Mouse (Mus musculus) hindbrain, embryonic 10.5 days (tissue): ENCODE measurements around the gene Ppp4r1. TPM values are rescaled to one million over a fixed set of nuclear protein-coding genes. Genes with fewer than 3 reads are reported as not detected.

Experiments used
- DNase-seq: peaks from one replicate; pipeline ENCODE4 v3.0.0-alpha.2; 2017; ENCODE audit warnings: low spot score
- H3K27ac ChIP-seq: fragments of 300-500 bp; sonication (generic); 2 replicates; pipeline ENCODE4 v1.5.1; 2016; ENCODE audit warnings: mild to moderate bottlenecking, moderate library complexity
- H3K27me3 ChIP-seq: fragments of 300-500 bp; sonication (generic); 2 replicates; pipeline ENCODE4 v1.6.1; 2016; ENCODE audit warnings: mild to moderate bottlenecking; ENCODE audit not compliant: poor library complexity, insufficient read depth, severe bottlenecking
- H3K36me3 ChIP-seq: fragments of 300-500 bp; sonication (generic); 2 replicates; pipeline ENCODE4 v1.6.1; 2016; ENCODE audit warnings: mild to moderate bottlenecking, moderate library complexity
- H3K4me1 ChIP-seq: fragments of 300-500 bp; sonication (generic); replicated peaks from 2 replicates; pipeline ENCODE4 v1.6.1; 2016; ENCODE audit warnings: mild to moderate bottlenecking
- H3K4me3 ChIP-seq: fragments of 300-500 bp; sonication (generic); 2 replicates; pipeline ENCODE4 v1.5.1; 2016; ENCODE audit warnings: mild to moderate bottlenecking, moderate library complexity
- H3K9me3 ChIP-seq: fragments of 300-500 bp; sonication (generic); 2 replicates; pipeline ENCODE4 v1.6.1; 2016; ENCODE audit warnings: mild to moderate bottlenecking, moderate library complexity
- WGBS: fragments of 180-500 bp; shearing (Covaris S2); methylation state at CpG from one replicate; pipeline ENCODE4 v1.1.7; 2016; 5-methylcytosine and 5-hydroxymethylcytosine counted together
- polyA plus RNA-seq: library from polyadenylated mRNA; unstranded; fragments of >200 nt; fragmentation: Nextera tagmentation; extraction: Ambion mirVana; gene quantifications from 2 replicates; pipeline ENCODE4 v1.2.1, GENCODE M21; 2016

Gene Ppp4r1
- 51.0 and 59.6 TPM in 2 replicates for polyA plus RNA-seq

DNA sequence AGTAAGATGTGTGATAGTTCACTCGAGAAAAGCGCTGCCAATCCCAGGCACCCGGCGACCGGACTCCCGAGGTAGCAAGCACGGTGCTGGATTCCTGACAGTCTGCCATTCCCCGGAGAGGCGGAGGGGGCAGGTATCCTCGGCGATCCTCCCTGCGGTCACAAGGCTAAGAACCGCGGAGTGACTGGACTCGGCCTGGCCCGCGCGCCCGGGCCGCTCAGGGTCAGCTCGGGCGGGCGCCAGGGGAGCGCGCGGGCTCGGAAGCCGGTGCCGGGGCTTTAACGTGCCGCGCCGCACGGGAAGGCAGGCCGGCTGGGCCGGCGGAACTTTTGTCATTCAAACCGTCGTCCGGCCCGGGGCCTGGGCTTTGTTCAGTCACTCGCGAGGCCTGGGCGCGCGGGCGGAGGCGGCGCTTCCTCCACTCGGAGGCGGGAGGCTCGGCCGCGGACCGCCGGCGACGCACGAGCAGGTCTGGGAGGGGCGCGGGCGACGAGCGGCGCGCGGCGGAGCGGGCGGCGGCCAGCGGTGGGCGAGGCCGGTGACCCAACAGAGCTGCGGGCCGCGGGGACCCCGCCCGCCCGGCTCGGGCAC lies at the start of gene Ppp4r1:
TSS of gene Ppp4r1 (plus strand) at position 23 of the 591 bp plus-strand sequence.
- WGBS: under 1% methylated on average over 81 of the region's 81 CpGs

DNA sequence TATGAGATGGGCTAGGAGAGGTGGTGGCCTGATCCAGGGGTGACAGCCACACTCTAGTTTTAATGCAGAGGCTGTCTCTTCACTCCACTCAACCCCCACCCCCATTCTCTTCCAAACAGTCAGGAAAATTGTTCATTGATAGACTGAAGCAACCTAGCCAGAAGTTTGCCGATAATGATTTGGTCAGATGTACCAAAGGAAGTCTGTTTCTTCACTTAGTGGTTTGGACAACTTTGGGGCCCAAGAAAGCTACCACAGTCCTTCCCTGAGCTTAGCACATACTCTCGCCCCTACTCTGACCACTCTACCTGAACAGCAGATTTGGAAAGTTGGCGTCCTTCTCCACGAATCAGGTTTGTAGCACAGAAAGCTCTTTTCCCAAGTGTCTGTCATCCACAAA lies 49.7 kb upstream of the Ppp4r1 start:
- 93% methylated on average over 4 of the region's 4 CpGs for WGBS
- H3K27me3 ChIP-seq: no peaks in the 10 kb centered on the region
- DNase-seq: no peak

More for the DNA sequence above, at the start of gene Ppp4r1:
- Histone ChIP-seq H3K36me3 (peaks cover 30% of the 10 kb centered on the region), H3K27ac (peak within 1 kb of the TSS; percentile 99), H3K9me3 (peaks cover 9% of the 10 kb centered on the region; the same call in 1 of the 2 replicates), H3K4me1 (peaks cover 25% of the 10 kb centered on the region), H3K4me3 (peak within 1 kb of the TSS; percentile 93), H3K27me3 (no peaks in the 10 kb centered on the region)
- DNase-seq: peak; percentile 84

GRCm38 (mm10) chr17:65735088-65735487 lies 47.3 kb upstream of the Ppp4r1 start:
- no peak overlapping the region for H3K4me3 ChIP-seq
- no peaks in the 10 kb centered on the region for H3K4me1 ChIP-seq
- no peaks in the 10 kb centered on the region for H3K9me3 ChIP-seq
- H3K27me3 ChIP-seq: no peaks in the 10 kb centered on the region
- 94% methylated on average over 2 of the region's 2 CpGs for WGBS
- no peaks in the 10 kb centered on the region for H3K36me3 ChIP-seq
- H3K27ac ChIP-seq: no peak overlapping the region
- DNase-seq: no peak

More for the DNA sequence above, 49.7 kb upstream of the Ppp4r1 start:
- Histone ChIP-seq H3K36me3 (no peaks in the 10 kb centered on the region), H3K4me1 (0 out of 2 replicates have a peak, but pooled peaks cover 5% of the 10 kb centered on the region), H3K27ac (no peak overlapping the region), H3K9me3 (no peaks in the 10 kb centered on the region), H3K4me3 (no peak overlapping the region)

DNA sequence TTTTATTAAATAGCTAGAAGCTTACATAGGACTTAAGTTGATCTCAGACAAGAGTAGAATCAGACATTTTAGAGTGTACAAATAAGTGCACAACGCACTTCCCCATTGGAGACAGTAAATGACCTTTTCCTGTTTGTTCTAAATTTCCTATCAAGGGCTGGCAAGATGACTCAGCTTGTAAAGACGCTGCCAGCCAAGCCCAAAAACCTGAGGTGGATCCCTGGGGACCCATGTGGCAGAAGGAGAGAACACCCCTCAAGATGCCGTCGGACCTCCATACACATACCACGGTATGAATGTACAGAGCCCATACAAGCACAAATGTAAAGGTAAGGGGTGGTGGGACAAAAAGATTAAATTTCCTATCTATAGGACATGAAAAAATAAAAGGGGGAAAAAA lies 45.2 kb upstream of the Ppp4r1 start:
- no peaks in the 10 kb centered on the region for H3K9me3 ChIP-seq
- no peak overlapping the region for H3K4me3 ChIP-seq
- H3K4me1 ChIP-seq: peaks cover 7% of the 10 kb centered on the region
- no peaks in the 10 kb centered on the region for H3K27me3 ChIP-seq
- no peaks in the 10 kb centered on the region for H3K36me3 ChIP-seq
- 91% methylated on average over 5 of the region's 5 CpGs for WGBS
- DNase-seq: no peak
- H3K27ac ChIP-seq: no peak overlapping the region

DNA sequence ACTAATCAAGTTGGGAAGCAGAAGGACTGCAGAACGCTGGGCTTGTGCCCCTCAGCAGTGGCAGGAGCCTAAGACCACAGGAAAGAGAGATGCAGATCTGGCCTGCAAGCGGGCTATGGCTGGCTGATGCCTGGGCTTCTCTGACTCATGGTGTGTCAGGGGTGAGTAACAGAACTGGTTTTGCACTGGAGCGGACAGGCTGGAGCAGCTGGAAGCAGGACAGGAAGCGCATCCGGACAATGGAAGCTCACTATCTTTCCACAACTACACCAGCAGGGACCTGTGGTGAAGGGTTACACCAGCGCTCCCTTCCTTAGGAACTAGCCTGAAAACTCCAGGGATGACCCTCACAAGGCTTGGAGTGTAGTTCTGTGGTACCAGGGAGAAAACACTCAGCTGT lies 44.8 kb upstream of the Ppp4r1 start:
- Histone ChIP-seq H3K27ac (no peak overlapping the region), H3K4me1 (peaks cover 11% of the 10 kb centered on the region), H3K36me3 (no peaks in the 10 kb centered on the region), H3K27me3 (no peaks in the 10 kb centered on the region), H3K4me3 (no peak overlapping the region), H3K9me3 (no peaks in the 10 kb centered on the region)
- WGBS: 89% methylated on average over 6 of the region's 6 CpGs
- no peak for DNase-seq

DNA sequence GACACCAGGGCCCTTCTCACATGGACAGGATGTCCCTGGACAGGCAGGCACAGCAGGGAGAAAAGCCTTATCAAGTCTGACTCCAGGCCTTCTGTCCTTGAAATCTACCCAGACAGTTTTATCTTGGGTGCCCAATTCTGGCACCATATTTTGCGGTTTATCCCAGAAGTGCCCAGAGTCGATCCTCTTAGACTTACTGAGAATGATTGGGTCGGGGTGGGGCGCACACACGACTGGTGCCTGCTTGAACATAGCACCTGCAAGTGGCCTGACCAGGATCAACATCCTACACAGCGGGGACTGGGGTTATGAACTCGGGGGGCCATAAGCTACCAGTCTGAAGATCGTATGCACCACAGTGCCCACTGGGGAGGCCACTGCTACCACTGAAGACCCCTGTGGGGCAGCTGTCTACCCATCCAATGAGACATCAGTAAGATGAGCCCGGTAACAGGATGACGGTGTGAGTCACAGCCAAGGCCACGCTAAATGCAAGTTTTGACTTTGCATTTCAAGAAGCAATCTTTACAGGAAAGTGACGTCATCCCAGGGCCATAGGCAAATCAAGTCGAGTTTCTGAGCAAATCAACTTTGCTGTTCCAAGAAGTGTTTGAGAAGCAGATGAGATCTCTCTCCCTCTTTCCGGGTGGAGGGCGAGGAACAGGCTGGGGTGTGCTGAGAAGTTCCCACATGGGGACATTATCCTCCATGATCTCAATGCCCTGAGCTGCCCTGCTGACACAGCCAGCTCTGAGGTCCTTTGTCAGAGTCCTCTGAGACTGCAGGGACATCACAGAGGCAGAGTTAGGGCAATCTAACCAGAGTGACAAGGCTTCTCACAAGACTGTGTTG lies 42.3 kb upstream of the Ppp4r1 start:
- peaks cover 13% of the 10 kb centered on the region for H3K36me3 ChIP-seq
- no peak overlapping the region for H3K4me3 ChIP-seq
- WGBS: 88% methylated on average over 15 of the region's 15 CpGs
- no peak for DNase-seq
- 0 out of 2 replicates have a peak, but pooled peaks cover 2% of the 10 kb centered on the region for H3K9me3 ChIP-seq
- peaks cover 18% of the 10 kb centered on the region for H3K4me1 ChIP-seq
- no peaks in the 10 kb centered on the region for H3K27me3 ChIP-seq
- H3K27ac ChIP-seq: peak overlapping the region; percentile 64; the same call in 1 of the 2 replicates

GRCm38 (mm10) chr17:65741565-65741964 lies 40.8 kb upstream of the Ppp4r1 start:
- no peak for DNase-seq
- Histone ChIP-seq H3K36me3 (peaks cover 19% of the 10 kb centered on the region), H3K4me1 (peaks cover 25% of the 10 kb centered on the region), H3K9me3 (0 out of 2 replicates have a peak, but pooled peaks cover 6% of the 10 kb centered on the region), H3K27ac (no peak overlapping the region), H3K27me3 (no peaks in the 10 kb centered on the region), H3K4me3 (no peak overlapping the region)
- 87% methylated on average over 4 of the region's 4 CpGs for WGBS

DNA sequence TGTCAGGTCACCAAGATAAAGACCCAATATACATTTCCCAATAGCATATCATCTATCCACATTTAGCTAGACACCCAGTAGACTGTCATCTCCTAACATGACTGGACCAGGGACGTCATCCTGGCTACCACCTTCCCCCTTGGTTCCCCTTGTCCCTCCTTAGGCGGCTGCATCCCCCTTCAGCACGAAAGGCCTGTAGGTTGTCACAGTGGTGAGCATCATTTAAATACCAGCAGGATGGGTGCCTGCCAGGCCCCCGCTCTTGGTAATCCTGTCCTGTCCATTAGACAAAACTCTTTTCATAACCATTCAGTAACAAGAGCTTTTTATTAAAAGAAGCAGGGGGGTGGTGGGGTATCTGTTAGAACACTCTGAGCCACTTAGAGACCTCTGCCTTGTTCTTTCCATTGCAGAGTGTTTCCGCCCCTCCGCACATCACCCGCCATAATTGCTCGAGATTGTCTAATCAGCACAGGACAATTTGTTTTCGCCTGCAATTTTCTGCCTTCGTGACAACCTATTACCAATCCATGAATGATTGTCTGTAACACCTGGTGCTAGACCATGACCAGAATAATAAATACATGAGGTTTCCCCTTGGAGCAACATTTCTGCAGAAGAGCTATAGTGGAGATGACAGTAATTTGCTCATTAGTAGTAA lies 40.0 kb upstream of the Ppp4r1 start:
- WGBS: 65% methylated on average over 10 of the region's 10 CpGs
- Histone ChIP-seq H3K27ac (no peak overlapping the region), H3K36me3 (peaks cover 19% of the 10 kb centered on the region), H3K9me3 (0 out of 2 replicates have a peak, but pooled peaks cover 6% of the 10 kb centered on the region), H3K4me1 (peaks cover 26% of the 10 kb centered on the region), H3K27me3 (no peaks in the 10 kb centered on the region), H3K4me3 (no peak overlapping the region)
- DNase-seq: no peak

DNA sequence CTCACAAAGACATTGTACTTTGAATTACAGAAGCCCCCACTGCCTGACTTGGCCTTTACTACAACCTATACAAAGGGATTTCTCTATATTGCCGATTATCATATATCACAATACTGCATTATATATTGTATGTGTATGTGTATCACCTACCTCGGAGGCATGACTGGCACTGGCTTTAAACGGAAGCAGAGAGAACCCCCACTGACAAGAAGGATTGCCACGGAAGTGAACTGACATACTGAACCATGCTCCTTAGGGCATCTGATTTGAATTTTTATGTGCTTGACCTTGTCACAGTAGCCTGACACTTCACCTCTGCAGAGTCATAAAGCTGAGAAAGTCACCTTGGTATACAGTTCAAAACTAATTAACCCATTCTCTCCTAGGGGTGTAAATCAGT lies 39.4 kb upstream of the Ppp4r1 start:
- Histone ChIP-seq H3K4me3 (no peak overlapping the region), H3K36me3 (peaks cover 19% of the 10 kb centered on the region), H3K27me3 (no peaks in the 10 kb centered on the region), H3K27ac (no peak overlapping the region), H3K4me1 (peaks cover 26% of the 10 kb centered on the region), H3K9me3 (0 out of 2 replicates have a peak, but pooled peaks cover 6% of the 10 kb centered on the region)
- no peak for DNase-seq
- 64% methylated on average over 4 of the region's 4 CpGs for WGBS

DNA sequence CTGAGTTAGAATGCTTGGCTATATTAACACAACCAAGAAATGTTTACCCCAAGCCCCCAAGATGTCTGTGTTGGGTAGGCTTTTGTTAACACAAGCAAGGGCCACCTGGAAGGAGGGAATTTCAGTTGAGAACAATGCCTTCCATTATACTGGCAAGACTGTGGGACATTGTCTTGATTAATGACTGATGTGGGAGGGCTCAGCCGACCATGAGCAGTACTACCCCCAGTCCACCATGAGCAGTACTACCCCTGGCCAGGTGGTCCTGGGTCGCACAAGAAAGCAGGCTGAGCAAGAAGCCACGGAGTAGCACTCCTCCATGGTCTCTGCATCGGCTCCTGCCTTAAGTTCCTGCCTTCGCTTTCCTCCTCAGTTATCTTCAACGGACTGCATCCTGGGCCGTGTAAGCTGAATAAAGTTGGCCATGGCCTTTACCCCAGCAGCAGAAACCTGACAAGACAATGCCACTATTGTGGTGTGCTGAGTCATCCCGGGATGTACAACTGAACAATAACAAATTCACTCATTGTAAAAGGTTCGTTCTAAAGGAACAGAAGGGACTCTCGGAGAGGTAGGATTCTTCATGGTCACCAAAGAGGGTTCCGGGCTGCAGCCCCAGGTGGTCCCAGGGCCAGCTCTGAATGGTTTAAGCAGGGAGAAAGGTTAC lies 38.6 kb upstream of the Ppp4r1 start:
- no peak for DNase-seq
- 0 out of 2 replicates have a peak, but pooled peaks cover 6% of the 10 kb centered on the region for H3K9me3 ChIP-seq
- peaks cover 26% of the 10 kb centered on the region for H3K4me1 ChIP-seq
- H3K36me3 ChIP-seq: peaks cover 19% of the 10 kb centered on the region
- WGBS: 79% methylated on average over 11 of the region's 11 CpGs
- H3K27ac ChIP-seq: peak overlapping the region; percentile 50; the same call in 1 of the 2 replicates
- no peaks in the 10 kb centered on the region for H3K27me3 ChIP-seq
- H3K4me3 ChIP-seq: no peak overlapping the region

DNA sequence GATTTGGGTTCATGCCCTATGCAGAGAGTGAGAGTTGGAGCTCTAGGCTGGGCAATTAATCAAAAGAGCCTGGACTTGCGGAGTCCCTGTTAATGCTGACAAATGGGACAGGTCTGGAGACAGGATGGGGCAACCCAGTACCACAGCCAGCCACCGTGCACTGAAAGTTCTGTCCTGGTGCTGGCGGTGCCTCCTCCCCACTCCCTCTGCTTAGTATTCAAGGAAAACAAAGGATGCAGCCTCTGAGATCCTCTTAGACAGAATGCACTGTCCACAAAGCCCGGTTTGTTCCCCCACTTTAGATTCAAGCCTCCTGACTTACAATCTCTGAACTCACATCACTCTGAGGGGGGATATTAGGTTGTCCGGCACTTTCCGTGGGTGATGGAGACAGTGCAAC lies 36.1 kb upstream of the Ppp4r1 start:
- WGBS: 70% methylated on average over 6 of the region's 6 CpGs
- H3K27me3 ChIP-seq: no peaks in the 10 kb centered on the region
- no peak overlapping the region for H3K4me3 ChIP-seq
- no peak overlapping the region for H3K27ac ChIP-seq
- peaks cover 23% of the 10 kb centered on the region for H3K36me3 ChIP-seq
- peaks cover 22% of the 10 kb centered on the region for H3K4me1 ChIP-seq
- H3K9me3 ChIP-seq: 0 out of 2 replicates have a peak, but pooled peaks cover 10% of the 10 kb centered on the region
- DNase-seq: no peak

DNA sequence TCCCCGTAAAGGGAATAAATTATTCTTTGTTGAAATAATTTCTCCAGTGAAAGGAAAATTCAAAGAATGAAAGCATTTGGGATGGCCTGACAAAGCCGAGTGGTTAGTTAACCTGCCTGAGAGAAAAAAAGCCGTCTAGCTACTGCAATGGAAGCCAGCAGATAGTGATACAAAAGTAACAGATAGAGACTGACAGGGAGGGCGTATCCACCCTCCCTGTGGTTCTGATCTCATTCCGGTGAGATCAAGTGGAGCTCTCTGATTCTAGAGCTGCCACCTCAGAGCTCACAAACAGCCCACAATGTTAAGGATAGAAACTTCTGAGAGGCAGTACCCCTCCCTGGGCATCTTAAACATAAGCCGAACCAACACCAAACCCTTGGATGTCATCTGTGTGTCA lies 33.4 kb upstream of the Ppp4r1 start:
- Histone ChIP-seq H3K27me3 (no peaks in the 10 kb centered on the region), H3K4me1 (peaks cover 7% of the 10 kb centered on the region), H3K36me3 (peaks cover 29% of the 10 kb centered on the region), H3K9me3 (0 out of 2 replicates have a peak, but pooled peaks cover 16% of the 10 kb centered on the region), H3K4me3 (no peak overlapping the region), H3K27ac (no peak overlapping the region)
- 91% methylated on average over 6 of the region's 6 CpGs for WGBS
- no peak for DNase-seq
